Mouse (Mus musculus): Measurements from ENCODE around the gene Aldh2. TPM values are rescaled to one million over a fixed set of nuclear protein-coding genes. Genes with fewer than 3 reads are reported as not detected.

The Aldh2 gene
- polyA plus RNA-seq, 1 experiment = 663 TPM

DNA sequence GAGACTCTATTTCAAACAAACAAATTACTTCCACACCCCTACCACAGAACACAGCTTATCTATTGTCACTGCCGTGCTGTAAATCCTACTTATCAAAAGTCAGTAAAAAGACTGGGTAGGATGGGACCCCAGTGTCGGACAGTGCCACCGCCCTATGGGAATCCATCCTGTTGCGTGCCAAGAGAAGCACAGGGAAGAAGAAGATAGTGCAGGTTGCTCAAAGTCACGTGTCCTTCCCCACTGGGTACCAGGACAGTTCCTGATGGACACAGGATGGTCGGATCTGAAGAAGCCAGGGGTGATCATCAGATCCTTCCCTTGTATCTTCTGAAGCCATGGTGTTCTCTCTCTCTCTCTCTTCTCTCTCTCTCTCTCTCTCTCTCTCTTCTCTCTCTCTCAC, 2.1 kb upstream of the Aldh2 start:
- DNase-seq (ENCODE audit: low spot score) = no peak

DNA sequence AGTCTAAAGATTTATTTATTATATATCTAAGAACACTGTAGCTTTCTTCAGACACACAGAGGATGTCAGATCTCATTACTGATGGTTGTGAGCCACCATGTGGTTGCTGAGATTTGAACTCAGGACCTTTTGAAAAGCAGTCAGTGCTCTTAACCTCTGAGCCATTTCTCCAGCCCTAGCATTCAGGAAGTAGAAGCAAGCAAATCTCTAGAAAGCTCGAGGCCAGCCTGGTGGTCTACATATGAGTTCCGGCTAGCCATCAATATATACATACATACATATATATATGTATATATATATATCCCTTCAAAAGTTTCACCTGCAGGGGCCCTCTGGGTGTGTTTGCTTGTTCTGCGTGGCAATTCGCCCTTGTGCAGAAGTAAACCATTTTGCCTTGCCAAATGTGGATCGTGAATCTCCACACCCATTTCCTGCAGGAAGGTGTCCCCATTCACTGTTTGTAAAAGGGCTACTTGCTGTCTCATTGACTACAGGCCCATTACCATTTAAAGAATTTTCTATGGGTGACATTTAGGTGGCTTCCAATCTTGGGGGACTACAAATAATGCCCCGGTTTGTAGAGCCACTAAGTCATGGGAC, 1.2 kb upstream of the Aldh2 start:
- DNase-seq (ENCODE audit: low spot score) = no peak

DNA sequence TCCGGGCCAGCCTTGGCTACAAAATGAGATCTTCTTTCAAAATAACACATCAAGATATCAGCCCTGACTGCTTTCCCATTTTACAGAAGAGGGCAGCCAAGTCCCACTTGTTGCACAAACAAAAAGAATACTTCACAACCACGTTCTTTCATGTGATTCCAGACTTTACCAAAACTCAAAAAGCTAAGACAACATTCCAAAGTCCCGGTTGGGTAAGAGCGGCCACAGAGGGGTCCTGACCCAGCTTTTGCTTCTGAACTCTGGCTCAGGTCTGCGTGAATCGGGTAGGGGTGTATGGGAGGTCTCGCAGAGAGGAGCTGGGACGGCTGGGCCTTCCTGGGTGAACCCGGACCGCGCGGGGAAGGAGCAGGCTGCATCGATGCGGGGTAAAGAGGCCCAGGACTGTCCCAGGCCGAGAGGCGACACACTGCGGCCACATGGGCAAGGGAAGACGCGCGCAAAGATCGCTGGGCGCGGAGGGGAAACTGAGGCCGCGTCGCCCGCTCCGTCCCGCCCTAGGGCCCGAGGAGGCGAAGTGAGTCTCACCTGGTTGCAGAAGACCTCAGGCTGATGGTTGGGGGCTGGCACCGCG, 712 bp downstream of the Aldh2 start:
- no peak for DNase-seq (ENCODE audit: low spot score)

DNA sequence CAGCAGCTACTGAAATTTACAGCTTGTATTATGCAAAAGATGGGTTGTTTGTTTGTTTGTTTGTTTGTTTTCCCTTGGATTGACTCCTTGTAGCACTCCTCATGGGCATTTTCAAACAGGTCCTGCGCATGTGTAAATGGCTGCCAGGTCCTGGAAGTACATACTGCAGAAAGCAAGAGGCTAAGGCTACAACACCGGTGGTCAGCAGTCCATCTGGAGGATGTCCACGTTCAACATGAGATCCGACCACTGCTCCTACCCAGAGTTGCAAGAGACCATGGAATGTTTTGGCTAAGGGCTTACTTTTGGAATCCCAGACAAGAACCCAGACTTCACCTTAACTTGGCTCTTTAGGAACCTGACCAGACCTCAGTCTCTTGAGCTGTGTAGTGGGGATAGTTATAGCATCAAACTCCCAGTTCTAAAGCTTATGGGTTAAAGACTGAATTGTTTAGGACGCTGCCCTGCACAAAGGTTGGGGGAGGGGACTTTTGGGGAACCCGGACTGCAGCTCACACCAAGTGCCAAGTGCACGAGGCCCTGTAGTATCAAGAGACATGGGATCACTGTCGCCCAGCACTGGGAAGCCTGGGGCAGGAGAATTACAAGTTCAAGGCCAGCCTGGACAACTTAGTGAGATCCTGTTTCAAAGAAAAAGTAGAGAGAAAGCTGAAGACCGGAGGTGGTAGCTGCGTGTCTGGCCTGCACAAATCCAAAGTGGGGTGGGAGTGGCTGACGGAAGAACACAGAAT, 1.4 kb downstream of the Aldh2 start:
- no peak for DNase-seq (ENCODE audit: low spot score)

DNA sequence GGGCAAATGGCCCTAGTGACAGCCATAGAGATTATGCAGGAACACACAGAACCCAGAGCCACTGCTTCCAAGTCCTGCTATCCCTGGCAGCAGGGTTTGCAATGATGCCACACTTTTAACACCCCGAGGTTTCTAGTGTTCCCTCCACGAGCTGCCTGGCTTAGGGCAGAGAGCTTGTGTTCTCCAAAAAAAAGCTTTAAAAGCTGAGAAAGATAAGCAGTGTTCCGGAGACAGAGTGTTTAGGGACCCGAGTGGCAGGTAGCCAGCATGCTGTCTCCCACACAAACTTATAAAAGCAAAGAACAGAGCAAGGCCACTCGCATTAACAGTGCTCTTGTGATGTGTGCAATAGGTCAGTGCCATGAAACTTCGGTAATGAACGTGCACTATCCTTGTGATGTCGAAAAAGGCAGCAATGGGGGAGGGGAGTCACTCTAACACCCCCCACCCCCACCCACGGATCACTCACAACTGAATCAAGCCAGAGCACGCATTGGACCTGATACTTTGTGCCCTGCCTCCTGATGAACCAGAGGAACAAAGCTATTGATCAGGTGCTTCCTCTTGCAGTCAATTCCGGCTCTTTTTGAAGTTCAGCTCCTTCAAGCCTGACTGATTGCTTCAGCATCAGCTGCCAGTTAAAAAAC, 2.1 kb downstream of the Aldh2 start:
- DNase-seq (ENCODE audit: low spot score) = no peak

DNA sequence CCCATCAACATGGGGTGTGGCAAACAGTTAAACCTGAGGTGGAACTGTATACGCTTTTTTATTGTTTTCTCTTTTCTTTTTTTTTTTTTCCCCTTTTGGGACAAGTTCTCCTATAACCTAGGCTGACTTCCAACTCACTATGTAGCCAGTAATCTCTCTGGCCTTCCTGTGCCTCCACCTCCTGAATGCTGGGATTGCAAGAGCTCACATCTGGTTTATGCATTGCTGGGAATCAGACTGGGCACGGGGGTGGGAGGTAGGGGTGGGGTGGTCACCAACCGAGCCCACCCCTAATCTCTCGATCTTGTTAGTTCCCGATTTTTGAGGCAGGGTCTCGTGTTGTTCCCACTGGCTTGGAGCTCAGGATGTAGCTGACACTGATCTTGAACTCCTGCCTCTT, 3.7 kb downstream of the Aldh2 start:
- no peak for DNase-seq (ENCODE audit: low spot score)

DNA sequence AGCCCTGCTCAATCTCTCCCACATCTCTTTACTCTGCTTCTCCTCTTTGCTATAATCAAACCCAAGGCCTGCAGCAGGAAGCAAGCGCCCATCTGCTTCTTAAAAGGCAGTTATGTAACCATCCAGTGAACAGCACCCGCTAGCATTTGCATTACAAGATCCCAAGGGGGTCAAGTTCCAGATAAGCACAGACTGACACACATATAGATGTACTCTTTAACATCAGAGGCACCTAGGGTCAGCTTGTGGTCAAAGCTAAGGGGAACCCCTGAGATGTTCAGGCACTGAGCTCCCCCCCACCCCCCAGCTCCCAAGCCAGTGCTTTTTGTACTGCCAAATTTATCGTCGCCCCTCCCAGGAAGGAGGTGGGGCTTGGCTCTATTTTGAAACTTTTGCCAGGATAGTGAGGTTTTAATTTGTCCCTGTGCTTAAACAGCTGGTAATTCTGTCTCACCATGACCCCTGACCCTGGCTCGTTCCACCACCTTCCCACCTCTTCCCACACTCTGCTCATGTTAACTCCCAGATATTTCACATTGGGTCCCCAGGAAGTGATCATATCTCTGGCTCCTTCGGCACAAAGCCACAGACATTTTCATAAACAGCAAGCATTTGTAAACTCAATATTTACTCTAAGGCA, 7.1 kb downstream of the Aldh2 start:
- DNase-seq (ENCODE audit: low spot score) = no peak

DNA sequence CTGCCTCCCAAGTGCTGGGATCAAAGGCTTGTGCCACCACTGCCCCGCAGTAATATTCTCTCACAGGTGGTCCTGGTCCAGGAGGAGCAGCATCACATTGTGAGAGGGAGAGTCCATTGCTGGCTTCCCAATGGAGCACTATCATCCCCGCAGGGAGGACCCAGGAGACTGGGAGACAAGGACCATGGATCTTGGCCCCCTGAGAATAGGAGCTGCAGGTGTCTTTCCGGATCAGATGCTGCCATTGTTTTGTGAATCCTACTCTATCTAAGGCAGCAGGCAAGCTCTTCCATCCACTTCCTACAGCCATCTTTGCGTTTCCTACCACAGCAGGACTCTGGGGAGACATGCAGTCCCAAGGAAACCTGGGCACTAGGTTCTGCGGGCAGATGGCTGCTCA, 7.9 kb downstream of the Aldh2 start:
- DNase-seq (ENCODE audit: low spot score) = no peak

DNA sequence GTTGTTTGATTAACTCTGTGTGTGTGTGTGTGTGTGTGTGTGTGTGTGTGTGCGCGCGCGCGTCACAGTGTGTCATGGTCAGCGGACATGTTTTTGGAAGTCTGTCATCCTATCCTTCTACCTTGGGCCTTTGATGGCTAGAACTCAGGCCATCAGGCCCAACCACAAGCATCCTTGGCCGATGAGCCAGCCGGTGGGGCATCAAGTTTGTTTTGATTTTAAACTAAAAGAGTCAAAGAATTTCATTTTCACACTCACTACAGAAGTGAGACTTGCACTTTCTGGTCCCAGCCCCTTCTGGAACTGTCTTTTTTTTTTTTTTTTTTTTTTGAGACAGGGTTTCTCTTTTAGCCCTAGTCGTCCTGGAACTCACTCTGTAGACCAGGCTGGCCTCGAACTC, 8.6 kb downstream of the Aldh2 start:
- no peak for DNase-seq (ENCODE audit: low spot score)

DNA sequence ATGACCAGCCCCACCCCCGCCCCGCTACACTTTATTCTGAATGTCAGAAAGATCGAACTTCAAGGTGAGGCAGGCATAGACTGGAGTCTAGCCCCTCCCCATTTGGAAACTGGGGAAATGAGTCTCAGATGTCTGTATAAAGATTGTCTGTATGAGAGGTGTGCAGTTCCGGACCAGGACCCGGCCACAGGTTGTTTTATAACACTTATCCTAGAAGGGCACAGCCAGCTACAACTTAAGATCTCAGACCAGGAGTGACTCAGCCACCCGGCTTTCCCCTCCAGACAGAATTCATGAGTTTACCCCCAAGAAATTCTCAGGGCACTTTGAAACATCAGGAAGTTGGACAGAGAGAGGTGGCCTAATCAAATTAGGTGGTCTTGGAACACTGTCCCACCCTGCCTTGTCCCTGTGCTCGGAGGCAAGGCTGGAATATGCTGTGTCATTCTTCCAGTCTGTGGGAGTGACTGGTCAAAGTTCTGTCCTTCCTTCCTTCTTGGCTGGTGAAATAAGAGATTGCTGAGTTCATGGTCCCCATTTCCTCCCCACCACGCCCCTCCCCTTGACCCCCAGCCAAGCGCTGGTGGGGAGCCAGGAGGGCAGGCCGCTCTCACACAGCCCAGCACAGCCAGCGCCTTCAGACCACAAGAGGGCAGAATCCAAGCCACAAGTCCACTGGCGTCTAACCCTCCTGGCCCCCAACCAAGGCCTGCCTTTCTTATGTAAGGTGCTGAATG, 9.7 kb downstream of the Aldh2 start:
- DNase-seq (ENCODE audit: low spot score) = peak; percentile 65

DNA sequence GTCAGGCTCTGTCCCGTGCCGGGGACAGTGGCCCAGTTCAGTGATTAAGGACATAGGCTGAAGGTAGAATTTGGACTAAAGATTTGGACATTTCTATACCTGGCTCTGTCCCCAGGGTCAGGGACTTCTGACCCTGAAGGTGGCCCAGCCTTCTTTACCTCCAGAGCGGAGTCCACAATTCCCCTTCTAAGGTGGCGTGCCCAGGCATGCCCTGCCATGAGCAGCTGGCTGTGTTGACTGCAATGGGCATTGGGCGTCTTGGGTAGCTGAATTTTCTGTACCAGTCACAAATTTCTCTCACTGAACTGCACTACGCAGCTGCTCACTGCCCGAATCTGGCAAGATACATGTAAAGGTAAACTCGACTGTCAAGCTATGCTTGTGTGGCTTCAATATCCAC, 11.7 kb downstream of the Aldh2 start:
- DNase-seq (ENCODE audit: low spot score) = no peak

DNA sequence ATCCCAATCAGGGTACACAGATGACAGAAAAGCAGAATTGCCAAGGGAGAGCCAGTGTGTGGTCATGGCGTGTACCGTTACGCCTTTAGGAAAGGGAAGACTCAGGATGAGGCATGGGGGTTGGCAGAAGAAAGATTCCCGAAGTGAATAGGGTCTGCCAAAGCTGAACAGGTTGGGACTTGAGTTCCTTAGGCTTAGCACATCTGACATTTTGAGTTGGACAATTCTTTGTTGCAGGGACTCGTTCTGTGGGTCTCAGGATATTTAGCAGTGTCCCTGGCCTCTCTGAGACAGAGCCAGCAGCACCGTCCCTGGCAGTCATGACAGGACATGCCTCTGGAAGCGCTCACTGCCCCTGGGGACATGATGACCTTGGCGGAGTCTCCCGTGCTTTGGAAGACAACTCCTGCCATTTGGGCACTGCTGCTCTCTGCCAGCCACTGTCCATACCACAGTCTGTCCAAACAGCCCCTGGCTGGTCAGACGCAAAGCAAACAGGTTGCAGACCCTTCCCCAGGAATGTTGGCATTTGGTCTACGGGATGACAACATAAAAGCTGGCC, 16.6 kb downstream of the Aldh2 start:
- no peak for DNase-seq (ENCODE audit: low spot score)

DNA sequence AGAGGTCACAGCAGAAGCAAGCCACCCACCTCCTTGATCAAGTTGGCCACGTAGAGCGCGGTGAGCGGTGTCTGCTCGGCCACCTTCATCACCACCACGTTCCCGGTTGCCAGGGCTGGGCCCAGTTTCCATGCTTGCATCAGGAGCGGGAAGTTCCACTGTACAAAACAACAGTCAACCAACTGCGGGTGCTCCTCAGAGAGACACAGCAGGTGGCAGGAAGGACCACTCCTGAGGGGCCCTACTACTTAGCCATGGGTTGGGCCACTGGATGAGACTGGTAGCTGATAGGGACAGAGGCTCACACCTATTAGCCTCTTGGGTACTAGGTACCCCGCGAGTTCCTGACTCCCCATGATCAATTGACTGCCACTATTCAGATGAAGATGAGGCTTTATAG, 17.8 kb downstream of the Aldh2 start:
- no peak for DNase-seq (ENCODE audit: low spot score)

DNA sequence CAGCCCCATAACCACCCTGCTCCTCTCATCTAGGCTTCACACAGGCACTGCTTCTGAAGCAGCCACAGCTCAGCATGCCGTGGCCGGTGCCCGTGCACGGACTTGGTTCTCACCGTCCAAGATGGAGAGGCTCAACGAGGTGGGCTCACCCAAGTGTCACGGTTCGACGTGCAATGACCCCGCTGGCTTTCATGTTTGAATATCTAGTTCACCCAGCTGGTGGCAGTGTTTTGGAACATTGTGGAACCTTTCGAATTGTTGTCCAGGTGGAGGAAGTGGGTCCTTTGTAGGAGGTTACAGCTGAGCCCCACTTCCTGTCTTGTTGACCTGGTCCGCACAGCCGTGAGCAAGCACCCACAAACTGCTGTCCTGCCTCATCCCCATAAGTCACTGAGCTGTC, 19.5 kb downstream of the Aldh2 start:
- DNase-seq (ENCODE audit: low spot score) = no peak

DNA sequence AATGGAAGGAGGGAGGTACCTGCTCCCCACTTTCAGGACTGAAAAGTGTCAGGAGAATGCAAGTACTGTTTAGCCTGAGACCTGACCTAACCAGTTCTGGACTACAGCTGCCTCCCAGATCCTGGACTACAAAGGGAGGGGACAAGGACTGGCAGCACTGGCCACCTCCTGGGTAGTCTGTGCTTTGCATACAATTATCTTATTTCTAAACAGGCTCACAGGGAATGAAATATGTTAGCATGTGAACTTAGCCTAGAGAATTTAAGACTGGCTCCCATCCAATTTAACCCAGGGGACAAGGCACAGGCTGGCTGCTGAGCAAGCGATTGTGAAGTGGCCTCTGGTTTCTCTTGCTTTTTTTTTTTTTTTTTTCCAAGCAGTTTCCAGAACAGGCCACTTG, 22.8 kb downstream of the Aldh2 start:
- DNase-seq (ENCODE audit: low spot score) = no peak

DNA sequence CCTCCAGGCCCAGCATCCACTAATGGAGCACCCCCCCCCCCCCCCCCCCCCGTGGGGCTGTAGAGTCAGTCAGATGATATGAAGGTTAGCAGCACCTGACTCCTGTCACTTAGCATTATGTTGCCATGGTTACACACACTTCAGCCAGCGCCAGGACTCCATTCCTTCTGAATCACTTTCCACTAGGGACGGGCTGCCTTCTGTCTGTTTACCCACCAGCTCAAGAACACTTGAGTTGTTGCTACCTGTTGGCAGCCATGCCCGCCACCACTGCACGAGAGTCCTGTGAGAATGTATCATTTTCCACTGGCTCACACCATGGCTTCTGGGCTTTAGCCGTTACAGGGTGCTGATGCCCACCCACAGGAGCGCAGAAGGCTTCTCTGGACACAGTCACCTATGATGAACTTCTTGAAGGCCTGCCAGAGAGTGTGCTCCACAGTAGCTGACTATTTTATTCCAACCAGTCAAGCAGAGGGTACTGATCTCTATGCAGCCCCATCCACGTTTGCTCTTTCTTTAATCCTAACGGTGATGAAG, 23.7 kb downstream of the Aldh2 start:
- no peak for DNase-seq (ENCODE audit: low spot score)

DNA sequence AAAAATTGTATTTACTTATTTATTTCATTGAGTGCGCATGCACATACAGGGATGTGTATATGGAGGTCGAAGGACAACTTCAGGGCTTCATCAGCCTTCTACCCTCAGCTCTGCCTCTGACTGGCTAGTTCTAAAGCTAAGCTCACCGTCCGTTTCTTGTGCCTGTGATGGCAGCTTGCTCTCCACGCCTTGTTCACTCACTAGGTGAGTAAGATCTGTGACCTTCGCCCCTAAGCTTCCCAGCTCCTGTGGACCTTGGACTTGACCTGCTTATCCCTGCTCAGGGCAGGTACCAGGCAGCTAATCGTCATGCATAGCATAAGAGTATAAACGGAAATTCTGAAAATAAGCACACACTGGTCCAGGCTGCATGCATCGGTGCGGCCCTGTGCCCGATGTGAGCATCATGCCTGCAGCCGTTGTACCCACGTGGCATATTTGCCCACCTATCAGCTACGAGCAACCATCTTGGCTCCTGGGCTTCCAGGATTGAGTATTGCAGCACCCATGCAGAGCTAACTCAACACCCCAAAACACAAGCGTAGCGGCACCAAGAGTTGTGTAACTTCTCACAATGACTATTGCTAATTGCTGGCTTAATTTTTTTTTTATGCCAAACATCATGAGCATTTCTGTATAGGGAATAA, 27.5 kb downstream of the Aldh2 start:
- no peak for DNase-seq (ENCODE audit: low spot score)

DNA sequence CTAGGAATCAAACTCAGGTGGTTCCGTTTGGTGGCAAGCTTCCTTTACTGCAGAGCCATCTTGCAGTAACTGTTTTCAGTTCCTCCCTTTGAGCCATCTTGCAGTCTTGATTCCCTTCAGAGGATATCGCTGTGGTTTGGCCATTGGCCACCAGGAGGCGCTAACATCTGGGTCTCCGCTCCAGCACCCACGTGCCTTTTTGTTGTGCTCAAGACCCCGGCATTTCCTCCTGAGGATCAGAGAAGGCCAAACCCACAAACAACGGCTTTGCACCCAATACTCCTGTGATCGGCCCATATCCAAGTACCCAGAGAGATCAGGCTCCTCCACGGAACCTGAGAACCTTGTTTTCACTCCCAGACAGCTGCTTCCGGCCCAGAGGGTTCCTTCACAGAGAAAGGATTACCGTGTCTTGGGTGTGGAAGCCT, 29.1 kb downstream of the Aldh2 start:
- peak; percentile 65 for DNase-seq (ENCODE audit: low spot score)

DNA sequence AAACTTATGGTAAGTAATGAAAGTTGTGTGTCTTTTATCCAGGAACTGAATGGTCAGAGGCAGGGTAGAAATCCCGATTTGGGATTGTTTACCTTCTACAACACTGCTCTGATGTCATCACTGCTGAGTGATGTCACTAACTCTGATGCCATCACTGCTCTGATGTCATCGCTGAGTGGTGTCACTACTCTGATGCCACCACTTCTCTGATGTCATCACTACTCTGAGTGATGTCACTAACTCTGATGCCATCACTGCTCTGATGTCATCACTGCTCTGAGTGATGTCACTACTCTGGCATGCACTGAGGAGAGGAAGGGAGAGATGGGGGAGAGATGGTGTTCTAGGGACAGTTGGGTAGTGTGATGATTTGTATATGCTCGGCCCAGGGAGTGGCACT, 31.2 kb downstream of the Aldh2 start:
- DNase-seq (ENCODE audit: low spot score) = no peak

DNA sequence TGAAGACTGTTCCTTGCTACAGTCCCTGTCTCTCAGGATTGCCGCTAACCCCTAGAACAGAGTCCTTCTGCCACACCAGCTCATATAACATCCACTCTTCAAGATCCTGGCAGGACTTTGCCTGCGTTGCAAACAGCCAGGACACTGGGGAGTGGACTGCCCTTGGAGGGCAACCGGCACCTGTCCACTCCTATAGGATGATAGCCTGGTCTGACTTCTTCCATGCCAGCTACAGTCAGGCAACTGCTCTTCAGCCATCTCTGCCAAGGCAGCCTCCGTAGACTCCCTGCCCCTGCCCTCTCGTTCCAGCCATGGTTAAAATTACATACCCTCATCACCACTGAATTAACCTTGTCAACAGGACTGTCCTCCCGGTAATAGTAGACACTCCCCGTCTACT, 44.4 kb downstream of the Aldh2 start:
- DNase-seq (ENCODE audit: low spot score) = no peak

DNA sequence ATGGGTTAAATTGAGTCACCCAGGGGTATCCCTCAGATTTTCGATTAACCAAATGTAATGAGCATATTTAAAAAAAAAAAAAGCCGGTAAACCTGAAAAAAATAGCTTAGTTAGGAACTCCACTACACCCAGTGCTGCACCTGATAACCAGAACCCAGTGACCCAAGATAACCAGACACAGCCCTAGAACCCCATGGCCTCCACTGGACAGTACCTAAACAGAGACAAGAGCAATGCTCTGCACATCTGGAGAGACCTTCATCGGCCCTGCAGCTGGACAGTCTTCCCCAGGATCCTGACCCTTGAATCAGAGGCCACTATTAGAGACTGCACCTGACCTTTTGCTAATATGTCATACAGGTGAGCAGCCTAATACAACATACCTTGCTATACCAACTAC, 46.5 kb downstream of the Aldh2 start:
- no peak for DNase-seq (ENCODE audit: low spot score)

Data from urinary bladder, adult 2 months (tissue).